Mouse (Mus musculus) megakaryocyte, embryonic 14.5 days (primary cell): ENCODE results near the gene Tmem164. TPM values are rescaled to one million over a fixed set of nuclear protein-coding genes. Genes with fewer than 3 reads are reported as not detected.

Experiments used
- H3K27me3 ChIP-seq: replicated peaks from 2 replicates; pipeline ENCODE3; 2012; ENCODE audit warnings: inconsistent platforms
- H3K36me3 ChIP-seq: replicated peaks from 2 replicates; pipeline ENCODE3; 2012; ENCODE audit warnings: low read length, inconsistent platforms, mixed read lengths
- H3K4me1 ChIP-seq: 2 replicates; pipeline ENCODE4 v1.6.1; 2012; ENCODE audit warnings: inconsistent platforms
- H3K4me3 ChIP-seq: replicated peaks from 2 replicates; pipeline ENCODE3; 2012; ENCODE audit warnings: moderate library complexity, mild to moderate bottlenecking, inconsistent platforms
- H3K9me3 ChIP-seq: 2 replicates; pipeline ENCODE4 v1.6.1; 2012; ENCODE audit warnings: inconsistent platforms
- FLI1 ChIP-seq: IDR thresholded peaks from 2 replicates; pipeline ENCODE4 v1.6.1; 2012; ENCODE audit warnings: low read length, inconsistent platforms, mixed read lengths
- GATA1 ChIP-seq: IDR thresholded peaks from 3 replicates; pipeline ENCODE4 v1.6.1; 2012; ENCODE audit warnings: mixed read lengths, low read length, inconsistent platforms, borderline replicate concordance
- polyA plus RNA-seq: library from polyadenylated mRNA; stranded (reverse); fragments of >175 nt; gene quantifications from 2 replicates; pipeline ENCODE4 v1.2.3, GENCODE M21; 2012; ENCODE audit warnings: low replicate concordance; ENCODE audit not compliant: insufficient read depth

The Tmem164 gene
- polyA plus RNA-seq, 1 experiment = 10.3 TPM

GRCm38 (mm10) chrX:142882255-142882654, 201.0 kb downstream of the Tmem164 start:
- H3K4me3 ChIP-seq = no peak overlapping the region
- no peaks in the 10 kb centered on the region for H3K27me3 ChIP-seq
- H3K4me1 ChIP-seq = no peaks in the 10 kb centered on the region
- no peaks in the 10 kb centered on the region for H3K9me3 ChIP-seq
- no peaks in the 10 kb centered on the region for H3K36me3 ChIP-seq
- TF ChIP-seq GATA1 = no peak
- no peak for TF ChIP-seq FLI1

- no peak overlapping the region for H3K4me3 ChIP-seq
- peaks cover 5% of the 10 kb centered on the region for H3K27me3 ChIP-seq
- H3K36me3 ChIP-seq = no peaks in the 10 kb centered on the region
- H3K4me1 ChIP-seq = no peaks in the 10 kb centered on the region
- TF ChIP-seq FLI1 (no peak), GATA1 (no peak)
- H3K9me3 ChIP-seq = no peaks in the 10 kb centered on the region
Observed at GRCm38 (mm10) chrX:142883593-142883992, 202.4 kb downstream of the Tmem164 start.

- Histone ChIP-seq H3K9me3 (no peaks in the 10 kb centered on the region), H3K36me3 (no peaks in the 10 kb centered on the region), H3K4me1 (no peaks in the 10 kb centered on the region), H3K4me3 (no peak overlapping the region), H3K27me3 (peaks cover 5% of the 10 kb centered on the region)
- TF ChIP-seq FLI1 (no peak), GATA1 (no peak)
Observed at GRCm38 (mm10) chrX:142885962-142886361, 204.8 kb downstream of the Tmem164 start.
